Mouse (Mus musculus) stomach, adult 2 months (tissue): Measurements from ENCODE around the gene Asic3. TPM values are rescaled to one million over a fixed set of nuclear protein-coding genes. Genes with fewer than 3 reads are reported as not detected.

ENCODE experiments used
- polyA plus RNA-seq: library from polyadenylated mRNA; depleted of rRNA; stranded (reverse); fragments of >200 nt; gene quantifications from 2 replicates; pipeline ENCODE4 v1.2.3, GENCODE M21; 2012; rRNA removed

The Asic3 gene
- 0.09 and 0.21 TPM in 2 replicates for polyA plus RNA-seq

DNA sequence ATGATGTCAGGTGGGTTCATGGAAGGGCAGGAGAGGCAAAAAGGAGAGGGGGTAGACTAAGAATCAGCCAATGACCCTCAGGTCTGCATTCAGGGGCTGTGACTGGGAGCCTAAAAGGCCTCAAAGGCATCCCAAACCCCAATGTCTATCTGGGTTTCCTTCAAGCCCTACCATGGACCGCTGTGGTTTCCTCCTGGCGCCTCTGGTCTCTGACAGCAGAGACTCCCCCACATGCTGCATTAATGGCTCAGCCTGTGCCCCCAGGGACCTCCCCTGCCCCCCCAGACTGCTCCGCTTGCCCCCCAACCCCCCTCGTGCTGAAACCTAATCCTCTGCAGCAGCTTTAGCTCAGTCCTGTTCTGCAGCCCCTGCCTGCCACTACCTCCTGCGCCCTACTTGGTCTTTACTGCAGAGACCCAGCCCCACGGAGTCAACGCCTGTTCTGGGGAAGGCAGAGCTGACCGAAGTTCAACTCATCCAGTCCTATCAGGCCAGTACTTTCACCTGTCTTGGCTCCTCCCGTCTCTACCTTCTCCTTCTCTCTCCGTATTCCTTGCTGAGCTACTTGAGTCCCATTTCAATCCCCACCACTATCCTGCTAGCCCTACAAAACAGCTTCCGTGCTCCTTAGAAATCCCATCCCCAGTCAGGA lies at the start of gene Asic3:
Gene Asic3 (plus strand): TSS at position 351 of the 652 bp plus-strand sequence.

DNA sequence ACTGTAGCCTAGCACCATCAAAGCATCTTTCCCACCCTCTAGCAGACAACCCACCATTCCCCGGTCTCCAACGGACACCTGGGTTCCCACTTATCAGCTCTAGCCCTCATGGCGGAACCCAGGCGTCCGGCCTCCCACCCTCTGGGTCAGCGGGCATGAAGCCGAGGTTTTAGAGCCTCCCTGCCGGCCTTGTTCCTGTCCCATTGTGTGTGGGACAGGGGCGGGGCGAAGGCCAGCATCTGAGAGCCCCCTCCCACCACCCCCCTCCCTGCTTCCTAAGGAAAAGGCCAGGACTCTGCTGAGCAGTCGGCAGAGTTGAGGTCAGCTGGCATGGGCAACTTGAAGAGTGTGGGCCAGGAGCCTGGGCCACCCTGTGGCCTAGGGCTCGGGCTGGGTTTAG lies 48.7 kb upstream of the Asic3 start, which contains the start of gene Nos3:
Gene Nos3 (plus strand): TSS at position 303 of the 400 bp plus-strand sequence.

DNA sequence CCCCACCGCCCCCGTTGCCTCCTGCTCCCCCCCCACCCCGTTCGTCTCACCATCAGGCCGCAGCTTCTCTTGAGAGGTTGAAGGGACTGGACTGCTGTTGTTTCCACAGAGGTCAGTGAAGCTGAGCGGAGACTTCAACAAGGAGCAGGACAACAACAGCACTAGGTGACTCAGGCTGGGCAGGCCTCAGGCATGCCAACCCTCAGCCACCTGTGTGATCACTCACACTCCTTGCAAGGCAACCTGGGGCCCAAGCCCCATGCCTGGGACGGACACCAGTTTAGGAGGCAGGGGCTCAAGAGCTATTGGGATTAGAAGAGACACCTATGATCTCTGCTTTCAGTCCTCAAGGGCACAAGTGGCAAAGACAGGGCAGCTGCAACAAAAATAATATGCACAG lies 21.3 kb upstream of the Asic3 start, which contains the start of gene Atg9b:
Gene Atg9b (minus strand): TSS at position 280 of the 400 bp plus-strand sequence.

DNA sequence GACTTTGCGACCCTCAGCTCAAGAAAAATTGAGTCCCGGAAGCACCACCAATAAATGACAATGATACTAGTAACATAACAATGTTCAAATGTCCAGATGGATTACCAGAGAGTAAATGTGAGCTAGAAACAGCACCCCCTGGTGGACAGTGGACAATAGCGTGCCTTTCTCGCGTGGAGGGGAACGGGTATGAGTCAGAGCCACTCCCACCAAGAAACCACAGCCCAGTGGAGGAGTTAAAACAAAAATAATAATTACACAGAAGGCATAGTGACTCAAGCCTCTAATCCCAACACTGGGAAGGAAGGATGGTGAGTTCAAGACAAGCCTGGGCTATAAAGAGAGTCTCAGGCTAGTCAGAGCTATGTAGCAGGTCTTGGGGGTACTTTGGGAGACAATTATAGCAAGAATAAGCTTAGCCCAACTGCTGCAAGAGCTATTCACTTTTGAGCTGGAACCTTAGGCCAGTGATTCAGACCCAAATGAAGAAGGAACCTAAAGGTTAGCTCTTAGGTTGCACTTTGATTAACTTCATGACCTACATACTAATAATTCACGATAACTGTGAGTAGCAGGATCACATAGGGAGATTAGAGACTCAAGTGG lies 19.7 kb upstream of the Asic3 start, which contains the start of gene Abcb8:
Gene Abcb8 (plus strand): TSS at position 272 of the 606 bp plus-strand sequence.

DNA sequence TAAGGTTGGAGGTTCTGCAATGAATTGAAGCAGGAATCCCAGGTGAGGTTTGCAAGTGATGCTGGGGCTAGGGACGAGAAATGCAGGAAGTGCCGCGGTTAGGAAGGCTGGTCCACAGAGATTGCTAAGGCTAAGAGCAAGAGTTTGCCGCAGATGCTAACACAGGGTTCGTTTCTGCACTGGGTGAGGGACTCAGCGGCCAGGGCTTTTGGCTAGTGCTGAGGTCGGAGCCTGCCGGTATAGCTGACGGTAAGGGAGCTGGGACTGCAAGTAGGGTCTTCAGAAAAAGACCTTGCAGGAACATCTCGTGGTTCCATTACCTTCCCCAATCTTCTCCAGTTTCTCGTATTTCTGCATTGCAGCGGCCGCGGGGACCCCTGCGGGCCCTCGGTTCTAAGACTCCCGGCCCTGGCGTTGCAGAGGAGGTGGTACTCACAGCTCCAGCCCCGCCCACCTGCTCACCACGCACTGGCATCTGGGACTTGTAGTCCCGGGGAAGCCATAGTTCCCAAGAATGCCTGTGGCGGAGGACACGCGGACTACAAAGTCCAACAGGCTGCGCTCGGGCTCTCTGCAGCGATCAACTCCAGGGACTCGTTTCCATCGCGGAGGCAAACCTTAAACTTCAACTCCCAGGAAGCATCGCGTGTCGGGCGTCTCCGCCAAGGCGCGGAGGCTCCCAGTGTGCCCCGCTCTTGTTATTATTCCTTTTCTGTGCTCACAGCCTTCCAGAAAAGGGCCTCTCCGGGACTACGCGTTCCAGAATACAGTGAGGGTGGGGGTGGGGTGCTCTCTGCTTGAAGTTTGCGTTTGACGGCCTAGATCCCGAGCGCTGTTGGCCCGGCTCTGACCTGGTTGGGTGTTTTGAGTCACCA lies 10.2 kb downstream of the Asic3 start, which contains the start of the genes Cdk5 and Slc4a2:
Gene Cdk5 (minus strand): TSS at position 402 of the 875 bp plus-strand sequence.
Gene Slc4a2 (plus strand): TSS at position 709 of the 875 bp plus-strand sequence.

DNA sequence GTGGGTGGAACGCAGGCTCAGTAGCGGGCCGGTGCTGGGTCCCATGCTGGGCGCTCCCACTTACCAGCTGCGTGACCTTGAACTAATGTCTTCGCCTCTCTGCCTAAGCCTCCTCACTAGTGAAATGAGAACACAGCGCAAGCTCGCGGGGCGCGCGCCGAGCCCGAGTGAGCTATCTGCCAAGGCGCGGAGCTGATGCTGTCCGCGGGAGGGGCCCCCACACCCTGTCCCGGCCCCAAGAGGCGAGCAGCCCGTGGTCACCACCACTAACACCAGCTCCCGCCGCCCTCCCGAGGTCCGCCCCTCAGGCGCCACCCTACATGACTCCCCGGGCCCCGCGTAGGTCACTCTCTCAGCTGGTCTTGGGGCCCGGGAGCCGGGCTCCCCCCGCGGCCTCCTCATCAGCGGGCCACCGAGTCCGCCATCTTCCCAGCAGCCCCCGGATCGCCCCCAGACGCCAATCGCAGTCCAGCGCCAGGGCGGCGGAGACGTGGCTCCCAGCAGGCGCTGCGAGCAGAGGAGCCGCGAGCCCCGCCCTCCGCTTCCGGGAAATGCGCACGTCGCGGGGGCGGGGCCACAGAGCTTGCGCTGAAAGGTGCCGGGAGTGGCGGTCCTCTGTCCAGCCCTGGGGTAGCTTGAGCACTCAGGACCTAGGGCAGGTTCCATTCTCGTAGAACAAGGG lies 31.7 kb downstream of the Asic3 start, which contains the start of gene Fastk:
Gene Fastk (minus strand): TSS at position 542 of the 682 bp plus-strand sequence.

DNA sequence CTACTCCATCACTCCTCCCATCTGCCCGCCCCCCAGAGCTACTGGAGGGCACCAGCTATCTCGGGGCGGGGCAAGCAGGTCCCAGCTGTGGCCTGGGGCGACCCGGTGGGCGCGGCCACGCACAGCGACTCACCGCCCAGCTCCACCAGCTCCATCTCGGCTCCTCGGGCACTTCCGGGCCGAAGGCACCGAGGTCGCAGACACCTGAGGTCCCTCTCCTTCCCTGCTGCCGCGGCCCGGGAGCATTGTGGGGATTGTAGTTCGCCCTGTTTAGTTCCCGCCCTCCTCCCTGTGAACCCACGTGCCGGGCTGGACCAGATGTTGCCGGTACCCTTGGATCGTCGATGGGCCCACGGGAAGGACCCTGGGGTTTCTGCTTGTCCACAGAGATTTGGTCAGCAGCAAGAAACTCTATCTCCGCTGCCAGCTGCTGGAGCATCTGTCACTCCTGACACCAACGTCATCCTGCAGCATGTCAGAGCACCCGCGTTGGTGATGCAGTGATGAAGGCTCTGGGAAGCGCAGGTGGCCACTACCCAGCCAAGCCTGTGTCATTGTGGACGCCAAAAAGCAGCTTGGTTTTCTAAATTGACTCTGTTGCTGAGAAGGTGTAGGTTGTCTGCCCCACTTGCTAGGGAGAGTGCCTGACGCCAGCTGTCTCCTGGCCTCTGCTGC lies 34.6 kb downstream of the Asic3 start, which contains the start of gene Tmub1:
Gene Tmub1 (minus strand): TSS at position 231 of the 675 bp plus-strand sequence.

DNA sequence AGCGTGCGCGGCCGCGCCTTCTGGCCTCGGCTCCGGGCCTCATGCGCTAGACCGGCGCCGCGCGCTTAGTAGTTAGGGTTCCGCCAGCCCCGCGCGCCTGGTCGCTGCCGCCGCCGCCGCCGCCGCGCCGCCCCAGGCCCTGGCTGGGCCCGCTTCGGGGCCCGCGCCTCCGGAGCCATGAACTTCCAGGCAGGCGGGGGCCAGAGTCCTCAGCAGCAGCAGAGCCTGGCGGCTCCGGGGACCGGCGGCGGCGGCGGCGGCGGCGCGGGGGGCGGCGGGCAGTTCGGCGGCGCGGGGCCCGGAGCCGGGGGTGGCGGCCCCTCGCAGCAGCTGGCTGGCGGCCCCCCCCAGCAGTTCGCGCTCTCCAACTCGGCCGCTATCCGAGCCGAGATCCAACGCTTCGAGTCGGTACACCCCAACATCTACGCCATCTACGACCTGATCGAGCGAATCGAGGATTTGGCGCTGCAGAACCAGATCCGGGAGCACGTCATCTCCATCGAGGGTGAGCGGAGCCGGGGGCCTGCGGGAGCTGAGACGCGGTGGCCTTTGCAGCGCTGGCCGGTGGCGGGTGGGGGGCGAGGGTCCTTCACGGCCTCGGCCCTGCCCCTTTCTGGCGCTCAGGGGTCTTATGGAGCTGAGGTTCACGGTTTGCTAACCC lies 39.0 kb downstream of the Asic3 start, which contains the start of gene Agap3:
Gene Agap3 (plus strand): TSS at position 148 of the 661 bp plus-strand sequence.

Other genes starting within 250 kb of the Asic3 start
- 3.4 and 3.8 TPM in 2 replicates for gene Nupl2, start 248.4 kb upstream of the Asic3 start, polyA plus RNA-seq
- 26.9 and 37.0 TPM in 2 replicates for gene Kcnh2, start 61.8 kb upstream of the Asic3 start, polyA plus RNA-seq
- 4.6 TPM in 2 replicates for gene Nos3, start 48.6 kb upstream of the Asic3 start, polyA plus RNA-seq
- gene Atg9b, start 21.2 kb upstream of the Asic3 start, polyA plus RNA-seq: 15.6 and 34.2 TPM in 2 replicates
- 44.2 and 47.3 TPM in 2 replicates for gene Abcb8, start 19.7 kb upstream of the Asic3 start, polyA plus RNA-seq
- 39.9 and 41.2 TPM in 2 replicates for gene Cdk5, start 10.1 kb downstream of the Asic3 start, polyA plus RNA-seq
- 175 and 193 TPM in 2 replicates for gene Slc4a2, start 10.4 kb downstream of the Asic3 start, polyA plus RNA-seq
- gene Fastk, start 31.9 kb downstream of the Asic3 start, polyA plus RNA-seq: 162 and 182 TPM in 2 replicates
- gene Tmub1, start 34.5 kb downstream of the Asic3 start, polyA plus RNA-seq: 49.2 and 79.9 TPM in 2 replicates
- gene Agap3, start 38.8 kb downstream of the Asic3 start, polyA plus RNA-seq: 46.6 and 48.4 TPM in 2 replicates
- not detected in 2 replicates for gene Gbx1, start 113.8 kb downstream of the Asic3 start, polyA plus RNA-seq
- gene Asb10, start 127.6 kb downstream of the Asic3 start, polyA plus RNA-seq: 1.7 TPM in 2 replicates
- gene 4931409K22Rik, start 143.4 kb downstream of the Asic3 start, polyA plus RNA-seq: not detected in 2 replicates
- gene Abcf2, start 164.1 kb downstream of the Asic3 start, polyA plus RNA-seq: 27.4 and 28.4 TPM in 2 replicates
- gene Chpf2, start 173.3 kb downstream of the Asic3 start, polyA plus RNA-seq: 26.1 and 27.7 TPM in 2 replicates
- 39.3 and 74.8 TPM in 2 replicates for gene Smarcd3, start 211.0 kb downstream of the Asic3 start, polyA plus RNA-seq